Mouse (Mus musculus) hindbrain, embryonic 15.5 days (tissue): ENCODE data around the gene Gm17349. TPM values are rescaled to one million over a fixed set of nuclear protein-coding genes. Genes with fewer than 3 reads are reported as not detected.

Experiments used
- ATAC-seq: fragments of 200-750 bp; cut with Nextera tagmentation; 2 replicates; pipeline ENCODE4 v1.8.0; 2017; ENCODE audit warnings: low read depth, moderate number of reproducible peaks, moderate TSS enrichment; ENCODE audit not compliant: low FRiP score
- H3K27ac ChIP-seq: fragments of 300-500 bp; sonication (generic); replicated peaks from 2 replicates; pipeline ENCODE4 v1.5.1; 2015; ENCODE audit warnings: mild to moderate bottlenecking, inconsistent platforms
- H3K27me3 ChIP-seq: fragments of 300-500 bp; sonication (generic); 2 replicates; pipeline ENCODE4 v1.6.1; 2015; ENCODE audit warnings: control low read depth, inconsistent platforms
- H3K36me3 ChIP-seq: fragments of 300-500 bp; sonication (generic); 2 replicates; pipeline ENCODE4 v1.6.1; 2015; ENCODE audit warnings: control low read depth, inconsistent platforms
- H3K4me1 ChIP-seq: fragments of 300-500 bp; sonication (generic); replicated peaks from 2 replicates; pipeline ENCODE4 v1.6.1; 2015; ENCODE audit warnings: control low read depth, inconsistent platforms
- H3K4me2 ChIP-seq: fragments of 300-500 bp; sonication (generic); 2 replicates; pipeline ENCODE4 v1.6.1; 2015; ENCODE audit warnings: moderate library complexity, mild to moderate bottlenecking, inconsistent platforms
- H3K4me3 ChIP-seq: fragments of 300-500 bp; sonication (generic); 2 replicates; pipeline ENCODE4 v1.5.1; 2015; ENCODE audit warnings: mild to moderate bottlenecking, inconsistent platforms
- H3K9ac ChIP-seq: fragments of 300-500 bp; sonication (generic); 2 replicates; pipeline ENCODE4 v1.6.1; 2015; ENCODE audit warnings: inconsistent platforms
- H3K9me3 ChIP-seq: fragments of 300-500 bp; sonication (generic); 2 replicates; pipeline ENCODE4 v1.6.1; 2016; ENCODE audit warnings: control low read depth, inconsistent platforms
- WGBS: fragments of 180-500 bp; shearing (Covaris S2); methylation state at CpG from one replicate; pipeline ENCODE4 v1.1.7; 2015; 5-methylcytosine and 5-hydroxymethylcytosine counted together
- polyA plus RNA-seq: library from polyadenylated mRNA; unstranded; fragments of >200 nt; fragmentation: Nextera tagmentation; extraction: Ambion mirVana; gene quantifications from 2 replicates; pipeline ENCODE4 v1.2.1, GENCODE M21; 2015

Gm17349 gene
- polyA plus RNA-seq, 1 experiment from 2014 or later = not detected

- WGBS = 59% methylated on average over 11 of the region's 11 CpGs
- no peak overlapping the region for H3K4me2 ChIP-seq
- H3K9ac ChIP-seq = no peak overlapping the region
- H3K27ac ChIP-seq = peak overlapping the region; percentile 79
- peaks cover 34% of the 10 kb centered on the region for H3K4me1 ChIP-seq
- no peak overlapping the region for H3K4me3 ChIP-seq
- H3K36me3 ChIP-seq = peaks cover 43% of the 10 kb centered on the region
- no peaks in the 10 kb centered on the region for H3K27me3 ChIP-seq
- peak; percentile 10; the same call in 1 of the 2 replicates for ATAC-seq
- no peaks in the 10 kb centered on the region for H3K9me3 ChIP-seq
Observed at GRCm38 (mm10) chr15:99715982-99716746, 10.9 kb upstream of the Gm17349 start.

GRCm38 (mm10) chr15:99715361-99715865 is 10.1 kb upstream of the Gm17349 start:
- no peak overlapping the region for H3K9ac ChIP-seq
- peak; percentile 43 for ATAC-seq
- no peak overlapping the region for H3K4me2 ChIP-seq
- 42% methylated on average over 13 of the region's 13 CpGs for WGBS
- H3K4me3 ChIP-seq = no peak overlapping the region
- peaks cover 47% of the 10 kb centered on the region for H3K36me3 ChIP-seq
- H3K9me3 ChIP-seq = no peaks in the 10 kb centered on the region
- H3K27ac ChIP-seq = peak overlapping the region; percentile 79
- H3K4me1 ChIP-seq = peaks cover 34% of the 10 kb centered on the region
- H3K27me3 ChIP-seq = no peaks in the 10 kb centered on the region

- WGBS = 56% methylated on average over 7 of the region's 7 CpGs
Observed at GRCm38 (mm10) chr15:99714858-99715257, 9.6 kb upstream of the Gm17349 start.

GRCm38 (mm10) chr15:99714206-99714605 is 8.9 kb upstream of the Gm17349 start:
- H3K9ac ChIP-seq = no peak overlapping the region
- H3K27ac ChIP-seq = 0 out of 2 replicates have a peak overlapping the region, but pooled peaks have one; percentile 79
- H3K4me3 ChIP-seq = no peak overlapping the region
- WGBS = 57% methylated on average over 4 of the region's 4 CpGs
- no peaks in the 10 kb centered on the region for H3K9me3 ChIP-seq
- no peak for ATAC-seq
- H3K4me2 ChIP-seq = no peak overlapping the region
- no peaks in the 10 kb centered on the region for H3K27me3 ChIP-seq
- peaks cover 34% of the 10 kb centered on the region for H3K4me1 ChIP-seq
- peaks cover 56% of the 10 kb centered on the region for H3K36me3 ChIP-seq

More at GRCm38 (mm10) chr15:99714858-99715257, 9.6 kb upstream of the Gm17349 start:
- peaks cover 49% of the 10 kb centered on the region for H3K36me3 ChIP-seq
- peaks cover 34% of the 10 kb centered on the region for H3K4me1 ChIP-seq
- H3K4me3 ChIP-seq = no peak overlapping the region
- H3K9ac ChIP-seq = no peak overlapping the region
- H3K9me3 ChIP-seq = no peaks in the 10 kb centered on the region
- H3K27me3 ChIP-seq = no peaks in the 10 kb centered on the region
- peak; percentile 21; the same call in 1 of the 2 replicates for ATAC-seq
- H3K4me2 ChIP-seq = no peak overlapping the region
- H3K27ac ChIP-seq = peak overlapping the region; percentile 79

- Histone ChIP-seq H3K36me3 (peaks cover 62% of the 10 kb centered on the region), H3K27me3 (no peaks in the 10 kb centered on the region), H3K4me3 (no peak overlapping the region), H3K9me3 (no peaks in the 10 kb centered on the region), H3K4me2 (no peak overlapping the region), H3K9ac (no peak overlapping the region), H3K27ac (no peak overlapping the region), H3K4me1 (peaks cover 34% of the 10 kb centered on the region)
- WGBS = 71% methylated on average over 3 of the region's 3 CpGs
- ATAC-seq = no peak
Observed at GRCm38 (mm10) chr15:99713569-99713968, 8.3 kb upstream of the Gm17349 start.

GRCm38 (mm10) chr15:99712666-99713559 is 7.6 kb upstream of the Gm17349 start:
- Histone ChIP-seq H3K36me3 (peaks cover 69% of the 10 kb centered on the region), H3K9ac (no peak overlapping the region)
- ATAC-seq = no peak

GRCm38 (mm10) chr15:99711491-99711890 is 6.2 kb upstream of the Gm17349 start:
- peaks cover 82% of the 10 kb centered on the region for H3K36me3 ChIP-seq
- no peaks in the 10 kb centered on the region for H3K9me3 ChIP-seq
- no peak for ATAC-seq
- no peaks in the 10 kb centered on the region for H3K27me3 ChIP-seq
- H3K27ac ChIP-seq = no peak overlapping the region
- peaks cover 23% of the 10 kb centered on the region for H3K4me1 ChIP-seq
- WGBS = 78% methylated on average over 3 of the region's 3 CpGs
- H3K4me3 ChIP-seq = no peak overlapping the region
- no peak overlapping the region for H3K9ac ChIP-seq
- H3K4me2 ChIP-seq = no peak overlapping the region

More at GRCm38 (mm10) chr15:99712666-99713559, 7.6 kb upstream of the Gm17349 start:
- H3K4me1 ChIP-seq = peaks cover 30% of the 10 kb centered on the region
- 62% methylated on average over 13 of the region's 13 CpGs for WGBS
- no peak overlapping the region for H3K4me2 ChIP-seq
- H3K4me3 ChIP-seq = no peak overlapping the region
- H3K27me3 ChIP-seq = no peaks in the 10 kb centered on the region
- no peaks in the 10 kb centered on the region for H3K9me3 ChIP-seq
- no peak overlapping the region for H3K27ac ChIP-seq

- Histone ChIP-seq H3K4me2 (no peak overlapping the region), H3K9ac (no peak overlapping the region), H3K9me3 (no peaks in the 10 kb centered on the region), H3K4me1 (peaks cover 17% of the 10 kb centered on the region), H3K4me3 (no peak overlapping the region), H3K27me3 (no peaks in the 10 kb centered on the region), H3K27ac (no peak overlapping the region), H3K36me3 (peaks cover 89% of the 10 kb centered on the region)
- WGBS = 89% methylated on average over 10 of the region's 10 CpGs
- ATAC-seq = no peak
Observed at GRCm38 (mm10) chr15:99710221-99711190, 5.2 kb upstream of the Gm17349 start.

- no peak overlapping the region for H3K4me2 ChIP-seq
- no peak for ATAC-seq
- H3K27me3 ChIP-seq = no peaks in the 10 kb centered on the region
- H3K4me3 ChIP-seq = no peak overlapping the region
- WGBS = 94% methylated on average over 13 of the region's 13 CpGs
- no peak overlapping the region for H3K27ac ChIP-seq
- no peaks in the 10 kb centered on the region for H3K9me3 ChIP-seq
- H3K9ac ChIP-seq = no peak overlapping the region
- H3K36me3 ChIP-seq = peaks cover 77% of the 10 kb centered on the region
- peaks cover 24% of the 10 kb centered on the region for H3K4me1 ChIP-seq
Observed at GRCm38 (mm10) chr15:99708176-99708575, 2.9 kb upstream of the Gm17349 start.

GRCm38 (mm10) chr15:99704881-99705280 is 409 bp downstream of the Gm17349 start:
- H3K36me3 ChIP-seq = peaks cover 46% of the 10 kb centered on the region
- no peak for ATAC-seq
- peak overlapping the region; percentile 35 for H3K9ac ChIP-seq
- H3K4me3 ChIP-seq = peak overlapping the region; percentile 83
- H3K27me3 ChIP-seq = no peaks in the 10 kb centered on the region
- H3K27ac ChIP-seq = peak overlapping the region; percentile 98
- peak overlapping the region; percentile 89 for H3K4me2 ChIP-seq
- peaks cover 33% of the 10 kb centered on the region for H3K4me1 ChIP-seq
- no peaks in the 10 kb centered on the region for H3K9me3 ChIP-seq
- 18% methylated on average over 7 of the region's 7 CpGs for WGBS
